Mouse (Mus musculus) liver (tissue): ENCODE measurements around the gene Dennd1b.

Source experiments
- DNase-seq: peaks from one replicate; pipeline ENCODE4 v3.0.0-alpha.2; 2020; ENCODE audit warnings: mixed read lengths

Gene Dennd1b

GRCm38 (mm10) chr1:139087564-139087963 lies 124.3 kb downstream of the Dennd1b start:
- no peak for DNase-seq

GRCm38 (mm10) chr1:139090744-139091143 lies 127.5 kb downstream of the Dennd1b start:
- no peak for DNase-seq

- no peak for DNase-seq
Measured at GRCm38 (mm10) chr1:139091701-139092100, 128.5 kb downstream of the Dennd1b start.

- no peak for DNase-seq
Measured at GRCm38 (mm10) chr1:139092144-139092543, 128.9 kb downstream of the Dennd1b start.

- DNase-seq: no peak
Measured at GRCm38 (mm10) chr1:139092722-139093121, 129.5 kb downstream of the Dennd1b start.

- no peak for DNase-seq
Measured at GRCm38 (mm10) chr1:139096369-139096768, 133.1 kb downstream of the Dennd1b start.

GRCm38 (mm10) chr1:139098088-139098487 lies 134.9 kb downstream of the Dennd1b start:
- DNase-seq: no peak

GRCm38 (mm10) chr1:139101725-139102124 lies 138.5 kb downstream of the Dennd1b start:
- DNase-seq: no peak

- DNase-seq: no peak
Measured at GRCm38 (mm10) chr1:139108251-139108650, 145.0 kb downstream of the Dennd1b start.

GRCm38 (mm10) chr1:139122626-139123025 lies 159.4 kb downstream of the Dennd1b start:
- DNase-seq: no peak

- no peak for DNase-seq
Measured at GRCm38 (mm10) chr1:139139644-139140043, 176.4 kb downstream of the Dennd1b start.

GRCm38 (mm10) chr1:139145516-139145915 lies 182.3 kb downstream of the Dennd1b start:
- DNase-seq: no peak

- no peak for DNase-seq
Measured at GRCm38 (mm10) chr1:139146306-139146705, 183.1 kb downstream of the Dennd1b start.

- no peak for DNase-seq
Measured at GRCm38 (mm10) chr1:139153006-139153405, 189.8 kb downstream of the Dennd1b start.

GRCm38 (mm10) chr1:139153493-139153892 lies 190.3 kb downstream of the Dennd1b start:
- DNase-seq: no peak

- DNase-seq: no peak
Measured at GRCm38 (mm10) chr1:139156397-139156796, 193.2 kb downstream of the Dennd1b start.

GRCm38 (mm10) chr1:139161619-139162018 lies 198.4 kb downstream of the Dennd1b start:
- no peak for DNase-seq

GRCm38 (mm10) chr1:139162814-139163213 lies 199.6 kb downstream of the Dennd1b start:
- DNase-seq: no peak

GRCm38 (mm10) chr1:139174058-139174832 lies 211.0 kb downstream of the Dennd1b start:
- no peak for DNase-seq

- no peak for DNase-seq
Measured at GRCm38 (mm10) chr1:139179707-139180106, 216.5 kb downstream of the Dennd1b start.

GRCm38 (mm10) chr1:139180481-139181149 lies 217.4 kb downstream of the Dennd1b start:
- DNase-seq: no peak

GRCm38 (mm10) chr1:139192635-139193034 lies 229.4 kb downstream of the Dennd1b start:
- DNase-seq: no peak

GRCm38 (mm10) chr1:139194011-139194410 lies 230.8 kb downstream of the Dennd1b start:
- DNase-seq: no peak

- DNase-seq: no peak
Measured at GRCm38 (mm10) chr1:139194428-139195028, 231.3 kb downstream of the Dennd1b start.
